Mouse (Mus musculus): ENCODE data around the gene Vnn1. TPM values are rescaled to one million over a fixed set of nuclear protein-coding genes. Genes with fewer than 3 reads are reported as not detected.
A peak's percentile ranks its signal among the peaks of the same experiment; 100 is the strongest.

The Vnn1 gene
- polyA plus RNA-seq, 1 experiment from 2014 or later = 1.9 TPM

DNA sequence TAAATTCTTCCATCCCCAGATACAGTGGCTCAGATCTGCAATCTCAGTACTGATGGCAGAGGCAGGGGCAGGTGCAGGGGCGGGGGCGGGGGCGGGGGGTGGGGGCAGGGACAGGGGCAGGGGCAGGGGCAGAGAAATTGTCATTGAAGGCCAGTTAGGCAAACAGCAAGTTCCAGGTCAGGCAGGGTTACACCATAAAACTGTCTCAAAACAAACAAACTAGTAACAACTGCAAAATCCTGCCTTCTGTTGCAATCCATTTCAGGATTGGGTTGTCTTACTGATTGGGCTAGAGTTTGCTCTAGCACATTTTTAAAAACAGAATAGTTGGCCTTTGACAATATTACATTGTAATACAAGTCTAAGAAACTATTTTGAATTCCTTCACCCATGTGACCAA lies 28.0 kb downstream of the Vnn1 start:
- no peak for DNase-seq (ENCODE audit: low spot score)
- Histone ChIP-seq H3K27ac (replicated peaks) (no peak overlapping the region), H3K9me3 (no peaks in the 10 kb centered on the region), H3K4me3 (no peak overlapping the region), H3K4me1 (no peaks in the 10 kb centered on the region), H3K27me3 (replicated peaks; ENCODE audit: low read depth, poor library complexity, severe bottlenecking) (no peaks in the 10 kb centered on the region), H3K36me3 (replicated peaks) (no peaks in the 10 kb centered on the region)
- WGBS = 71% methylated on average over 3 of the region's 3 CpGs

- Histone ChIP-seq H3K36me3 (replicated peaks) (no peaks in the 10 kb centered on the region), H3K4me1 (no peaks in the 10 kb centered on the region), H3K27ac (replicated peaks) (no peak overlapping the region), H3K27me3 (replicated peaks; ENCODE audit: low read depth, poor library complexity, severe bottlenecking) (no peaks in the 10 kb centered on the region), H3K4me3 (no peak overlapping the region), H3K9me3 (no peaks in the 10 kb centered on the region)
- no peak for DNase-seq (ENCODE audit: low spot score)
- WGBS = 80% methylated on average over 2 of the region's 2 CpGs
These were observed 29.5 kb downstream of the Vnn1 start for GRCm38 (mm10) chr10:23923941-23924340.

- Histone ChIP-seq H3K9me3 (no peaks in the 10 kb centered on the region), H3K4me3 (no peak overlapping the region), H3K27ac (replicated peaks) (no peak overlapping the region), H3K4me1 (0 out of 2 replicates have a peak, but pooled peaks cover 3% of the 10 kb centered on the region), H3K36me3 (replicated peaks) (no peaks in the 10 kb centered on the region), H3K27me3 (replicated peaks; ENCODE audit: low read depth, poor library complexity, severe bottlenecking) (no peaks in the 10 kb centered on the region)
- DNase-seq (ENCODE audit: low spot score) = no peak
- 38% methylated on average over 4 of the region's 4 CpGs for WGBS
These were observed 43.1 kb downstream of the Vnn1 start for GRCm38 (mm10) chr10:23937613-23938012.

- Histone ChIP-seq H3K9me3 (no peaks in the 10 kb centered on the region), H3K36me3 (replicated peaks) (no peaks in the 10 kb centered on the region), H3K4me3 (no peak within 1 kb of the TSS), H3K27me3 (replicated peaks; ENCODE audit: low read depth, poor library complexity, severe bottlenecking) (no peaks in the 10 kb centered on the region), H3K4me1 (0 out of 2 replicates have a peak, but pooled peaks cover 3% of the 10 kb centered on the region), H3K27ac (replicated peaks) (no peak within 1 kb of the TSS)
- DNase-seq (ENCODE audit: low spot score) = no peak
- 67% methylated on average over 6 of the region's 6 CpGs for WGBS
These were observed 43.8 kb downstream of the Vnn1 start, which contains the start of gene Taar2 for GRCm38 (mm10) chr10:23938312-23938711. Taar2 (plus strand) TSS chr10:23938572.

- no peaks in the 10 kb centered on the region for H3K27me3 ChIP-seq (replicated peaks; ENCODE audit: low read depth, poor library complexity, severe bottlenecking)
- H3K27ac ChIP-seq (replicated peaks) = no peak overlapping the region
- H3K4me3 ChIP-seq = no peak overlapping the region
- 0 out of 2 replicates have a peak, but pooled peaks cover 3% of the 10 kb centered on the region for H3K4me1 ChIP-seq
- WGBS = 74% methylated on average over 5 of the region's 5 CpGs
- H3K9me3 ChIP-seq = no peaks in the 10 kb centered on the region
- DNase-seq (ENCODE audit: low spot score) = peak; percentile 21
- H3K36me3 ChIP-seq (replicated peaks) = no peaks in the 10 kb centered on the region
These were observed 48.0 kb downstream of the Vnn1 start for GRCm38 (mm10) chr10:23942465-23942864.

DNA sequence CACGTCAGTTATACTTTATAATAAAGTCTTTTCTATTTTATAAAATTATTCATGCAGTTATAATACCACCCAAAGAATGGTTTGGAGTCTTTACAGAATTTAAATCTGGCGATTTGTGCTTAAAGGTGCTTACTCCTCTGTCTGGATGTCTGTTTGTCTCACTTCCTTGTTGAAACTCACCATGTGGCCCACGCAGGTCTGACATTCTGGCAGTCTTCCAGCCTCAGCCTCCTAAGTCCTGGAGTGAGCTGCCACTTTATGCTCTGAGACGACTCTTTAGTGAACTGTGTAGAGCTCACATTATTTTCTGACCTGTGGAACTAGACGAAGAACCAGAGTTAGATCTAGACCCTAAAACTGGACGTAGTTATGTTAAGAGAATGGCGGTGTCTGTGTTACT lies 53.5 kb downstream of the Vnn1 start:
- Histone ChIP-seq H3K4me1 (no peaks in the 10 kb centered on the region), H3K9me3 (no peaks in the 10 kb centered on the region), H3K4me3 (no peak overlapping the region), H3K27ac (replicated peaks) (no peak overlapping the region), H3K36me3 (replicated peaks) (no peaks in the 10 kb centered on the region), H3K27me3 (replicated peaks; ENCODE audit: low read depth, poor library complexity, severe bottlenecking) (no peaks in the 10 kb centered on the region)
- 80% methylated on average over 7 of the region's 7 CpGs for WGBS
- DNase-seq (ENCODE audit: low spot score) = no peak

GRCm38 (mm10) chr10:23949508-23950005 lies 55.1 kb downstream of the Vnn1 start, which contains the start of gene Taar3:
Taar3 (plus strand) TSS chr10:23949558.
- no peak within 1 kb of the TSS for H3K27ac ChIP-seq (replicated peaks)
- DNase-seq (ENCODE audit: low spot score) = no peak
- no peaks in the 10 kb centered on the region for H3K9me3 ChIP-seq
- no peaks in the 10 kb centered on the region for H3K4me1 ChIP-seq
- WGBS = 89% methylated on average over 16 of the region's 16 CpGs
- no peaks in the 10 kb centered on the region for H3K27me3 ChIP-seq (replicated peaks; ENCODE audit: low read depth, poor library complexity, severe bottlenecking)
- H3K36me3 ChIP-seq (replicated peaks) = no peaks in the 10 kb centered on the region
- no peak within 1 kb of the TSS for H3K4me3 ChIP-seq

GRCm38 (mm10) chr10:23951714-23952113 lies 57.2 kb downstream of the Vnn1 start:
- Histone ChIP-seq H3K4me1 (no peaks in the 10 kb centered on the region), H3K9me3 (no peaks in the 10 kb centered on the region), H3K4me3 (no peak overlapping the region), H3K36me3 (replicated peaks) (no peaks in the 10 kb centered on the region), H3K27ac (replicated peaks) (no peak overlapping the region), H3K27me3 (replicated peaks; ENCODE audit: low read depth, poor library complexity, severe bottlenecking) (no peaks in the 10 kb centered on the region)
- no peak for DNase-seq (ENCODE audit: low spot score)
- WGBS = 90% methylated on average over 6 of the region's 6 CpGs

Other genes with a start within 250 kb of the Vnn1 start
- 142 and 152 TPM in 2 replicates for gene Rps12, start 107.4 kb upstream of the Vnn1 start, polyA plus RNA-seq (2016; fragmentation: Nextera tagmentation; extraction: Ambion mirVana)
- 10.2 and 11.7 TPM in 2 replicates for gene Slc18b1, start 97.7 kb upstream of the Vnn1 start, polyA plus RNA-seq (2016; fragmentation: Nextera tagmentation; extraction: Ambion mirVana)
- gene Vnn3, start 43.2 kb upstream of the Vnn1 start, polyA plus RNA-seq (2016; fragmentation: Nextera tagmentation; extraction: Ambion mirVana) = not detected in 2 replicates
- not detected in 2 replicates for gene Taar1, start 25.7 kb downstream of the Vnn1 start, polyA plus RNA-seq (2016; fragmentation: Nextera tagmentation; extraction: Ambion mirVana)
- not detected in 2 replicates for gene Taar2, start 43.9 kb downstream of the Vnn1 start, polyA plus RNA-seq (2016; fragmentation: Nextera tagmentation; extraction: Ambion mirVana)
- gene Taar3, start 54.9 kb downstream of the Vnn1 start, polyA plus RNA-seq (2016; fragmentation: Nextera tagmentation; extraction: Ambion mirVana) = not detected in 2 replicates
- not detected in 2 replicates for gene Taar4, start 65.8 kb downstream of the Vnn1 start, polyA plus RNA-seq (2016; fragmentation: Nextera tagmentation; extraction: Ambion mirVana)
- not detected in 2 replicates for gene Taar5, start 76.0 kb downstream of the Vnn1 start, polyA plus RNA-seq (2016; fragmentation: Nextera tagmentation; extraction: Ambion mirVana)
- not detected in 2 replicates for gene Taar6, start 91.0 kb downstream of the Vnn1 start, polyA plus RNA-seq (2016; fragmentation: Nextera tagmentation; extraction: Ambion mirVana)
- gene Taar7a, start 98.8 kb downstream of the Vnn1 start, polyA plus RNA-seq (2016; fragmentation: Nextera tagmentation; extraction: Ambion mirVana) = not detected in 2 replicates
- not detected in 2 replicates for gene Taar7b, start 105.3 kb downstream of the Vnn1 start, polyA plus RNA-seq (2016; fragmentation: Nextera tagmentation; extraction: Ambion mirVana)
- not detected in 2 replicates for gene Taar7d, start 132.5 kb downstream of the Vnn1 start, polyA plus RNA-seq (2016; fragmentation: Nextera tagmentation; extraction: Ambion mirVana)
- not detected in 2 replicates for gene Taar7e, start 142.9 kb downstream of the Vnn1 start, polyA plus RNA-seq (2016; fragmentation: Nextera tagmentation; extraction: Ambion mirVana)
- gene Taar7f, start 154.8 kb downstream of the Vnn1 start, polyA plus RNA-seq (2016; fragmentation: Nextera tagmentation; extraction: Ambion mirVana) = not detected in 2 replicates
- gene Taar8a, start 181.8 kb downstream of the Vnn1 start, polyA plus RNA-seq (2016; fragmentation: Nextera tagmentation; extraction: Ambion mirVana) = not detected in 2 replicates
- not detected in 2 replicates for gene Taar8b, start 197.6 kb downstream of the Vnn1 start, polyA plus RNA-seq (2016; fragmentation: Nextera tagmentation; extraction: Ambion mirVana)
- not detected in 2 replicates for gene Taar8c, start 207.2 kb downstream of the Vnn1 start, polyA plus RNA-seq (2016; fragmentation: Nextera tagmentation; extraction: Ambion mirVana)
- gene Taar9, start 214.8 kb downstream of the Vnn1 start, polyA plus RNA-seq (2016; fragmentation: Nextera tagmentation; extraction: Ambion mirVana) = not detected in 2 replicates